Mouse (Mus musculus): ENCODE results near the gene Igfbp4.

- no peak for TF ChIP-seq CHD2 (IDR thresholded peaks at IDR 0.05; ENCODE audit: low read depth, low read length)
- TF ChIP-seq MAFK (IDR thresholded peaks at IDR 0.05; ENCODE audit: insufficient read depth, low read depth, low read length) = no peak
- no peak for TF ChIP-seq ZNF384 (IDR thresholded peaks at IDR 0.05; ENCODE audit: low read depth, low read length)
Observed at GRCm38 (mm10) chr11:99100215-99100614, 59.2 kb downstream of the Igfbp4 start.
